18 mouse cellular contexts compared by ENCODE assay signal in genomic region chr5:26157396-26158170, GRCm38 (mm10). TPM values are rescaled to one million over a fixed set of nuclear protein-coding genes. Genes with fewer than 3 reads are reported as not detected.
DNase-seq lines count a peak whose midpoint lies in the region; ATAC-seq lines count a peak whose summit lies in the region.
"Had no signal": no experiment of that assay in that cellular context is flagged by ENCODE, and none has a peak within 500 bp of the region (broad histone marks: within the 10 kb centered on the region; RNA-seq: fewer than 3 reads in every experiment).

No protein-coding gene starts in this region.

- no peak overlapping the region for H3K4me2 ChIP-seq in midbrain, embryonic 14.5 days (ENCODE audit: low read length)
- H3K4me2 ChIP-seq in midbrain, embryonic 13.5 days (replicated peaks) = no peak overlapping the region
- H3K4me2 ChIP-seq: embryonic facial prominence, embryonic 15.5 days; intestine, embryonic 15.5 days; limb, embryonic 13.5 days; lung, embryonic 15.5 days; midbrain, embryonic 15.5 days; neural tube, embryonic 13.5 days had no signal

- H3K36me3 ChIP-seq in midbrain, embryonic 14.5 days (ENCODE audit: control insufficient read depth, insufficient read depth, low read length) = no peaks in the 10 kb centered on the region
- H3K36me3 ChIP-seq in midbrain, embryonic 13.5 days = no peaks in the 10 kb centered on the region
- H3K36me3 ChIP-seq: embryonic facial prominence, embryonic 15.5 days; intestine, embryonic 15.5 days; limb, embryonic 13.5 days; lung, embryonic 15.5 days; midbrain, embryonic 15.5 days; neural tube, embryonic 13.5 days had no signal

- intact Hi-C loops in left cerebral cortex, postnatal 14 days (cut with DNase I) = no loop called here

- peak; percentile 1 for DNase-seq in heart, adult 8-10 months (ENCODE audit: low spot score)
- no peak for DNase-seq in heart, adult 9 months (ENCODE audit: low spot score in 2 of 2)
- peak; percentile 24 for DNase-seq in midbrain, embryonic 14.5 days
- peak; percentile 83 for DNase-seq in adrenal gland, adult 8-10 months
- peak; percentile 19 for DNase-seq in lung, postnatal 14 days
- DNase-seq in left cerebral cortex, postnatal 14 days (ENCODE audit: low spot score in 2 of 2) = no peak
- DNase-seq: cerebellum, adult 9-11 months; layer of hippocampus, adult 9-11 months; right cerebral cortex, postnatal 14 days had no signal

- WGBS in midbrain, embryonic 14.5 days = 83% methylated on average over 10 of the region's 10 CpGs
- WGBS in midbrain, embryonic 13.5 days = 84% methylated on average over 10 of the region's 10 CpGs

- H3K4me3 ChIP-seq in midbrain, embryonic 14.5 days (replicated peaks; ENCODE audit: low read depth, low read length) = no peak overlapping the region
- no peak overlapping the region for H3K4me3 ChIP-seq in midbrain, embryonic 13.5 days (replicated peaks)
- H3K4me3 ChIP-seq: embryonic facial prominence, embryonic 15.5 days; intestine, embryonic 15.5 days; limb, embryonic 13.5 days; lung, embryonic 15.5 days; midbrain, embryonic 15.5 days; neural tube, embryonic 13.5 days had no signal

- H3K9me3 ChIP-seq in midbrain, embryonic 14.5 days (ENCODE audit: control insufficient read depth, low read length) = no peaks in the 10 kb centered on the region
- no peaks in the 10 kb centered on the region for H3K9me3 ChIP-seq in midbrain, embryonic 13.5 days
- H3K9me3 ChIP-seq: embryonic facial prominence, embryonic 15.5 days; intestine, embryonic 15.5 days; limb, embryonic 13.5 days; lung, embryonic 15.5 days; midbrain, embryonic 15.5 days; neural tube, embryonic 13.5 days had no signal

- no peaks in the 10 kb centered on the region for H3K27me3 ChIP-seq in midbrain, embryonic 14.5 days (ENCODE audit: control insufficient read depth, insufficient read depth, low read length)
- H3K27me3 ChIP-seq in midbrain, embryonic 13.5 days = no peaks in the 10 kb centered on the region
- H3K27me3 ChIP-seq: embryonic facial prominence, embryonic 15.5 days; intestine, embryonic 15.5 days; limb, embryonic 13.5 days; lung, embryonic 15.5 days; midbrain, embryonic 15.5 days; neural tube, embryonic 13.5 days had no signal

- H3K27ac ChIP-seq in midbrain, embryonic 14.5 days (replicated peaks; ENCODE audit: low read depth, low read length) = no peak overlapping the region
- no peak overlapping the region for H3K27ac ChIP-seq in midbrain, embryonic 13.5 days
- H3K27ac ChIP-seq: embryonic facial prominence, embryonic 15.5 days; intestine, embryonic 15.5 days; limb, embryonic 13.5 days; lung, embryonic 15.5 days; midbrain, embryonic 15.5 days; neural tube, embryonic 13.5 days had no signal

- no peak for ATAC-seq in midbrain, embryonic 14.5 days (ENCODE audit: low FRiP score, low TSS enrichment)
- ATAC-seq in midbrain, embryonic 13.5 days = no peak
- ATAC-seq: CD4-positive, CD25-positive, alpha-beta regulatory T cell, adult 4 months; intestine, embryonic 15.5 days; midbrain, embryonic 15.5 days had no signal

- no peak overlapping the region for H3K9ac ChIP-seq in midbrain, embryonic 14.5 days (replicated peaks; ENCODE audit: low read length)
- no peak overlapping the region for H3K9ac ChIP-seq in midbrain, embryonic 13.5 days (replicated peaks)
- H3K9ac ChIP-seq: embryonic facial prominence, embryonic 15.5 days; intestine, embryonic 15.5 days; limb, embryonic 13.5 days; lung, embryonic 15.5 days; midbrain, embryonic 15.5 days; neural tube, embryonic 13.5 days had no signal

- H3K4me1 ChIP-seq in midbrain, embryonic 14.5 days (ENCODE audit: control insufficient read depth, insufficient read depth, low read length) = no peaks in the 10 kb centered on the region
- H3K4me1 ChIP-seq in midbrain, embryonic 13.5 days (replicated peaks) = no peaks in the 10 kb centered on the region
- H3K4me1 ChIP-seq: embryonic facial prominence, embryonic 15.5 days; intestine, embryonic 15.5 days; limb, embryonic 13.5 days; lung, embryonic 15.5 days; midbrain, embryonic 15.5 days; neural tube, embryonic 13.5 days had no signal

RNA-seq across cellular contexts. Expression of gene Gm10220, which starts 36.4 kb away (rescaled TPM):
- total RNA-seq in heart, adult 8-10 months (2022) = under 1 TPM in 2 of 4 experiments, not detected in 2; 0.09 to 0.11 TPM
- 0.11 TPM in 1 of 2 replicates, not detected in the other for polyA plus RNA-seq in midbrain, embryonic 14.5 days (2014; fragmentation: Nextera tagmentation; extraction: Ambion mirVana)
- polyA plus RNA-seq in midbrain, embryonic 13.5 days (2015; fragmentation: Nextera tagmentation; extraction: Ambion mirVana) = 0.16 TPM in 1 of 2 replicates, not detected in the other
- total RNA-seq in adrenal gland, adult 8-10 months (2022) = not detected
- total RNA-seq in left cerebral cortex, postnatal 14 days (2021) = not detected
- polyA plus RNA-seq: CD4-positive, CD25-positive, alpha-beta regulatory T cell, adult 4 months; heart, embryonic 16.5 days; intestine, embryonic 15.5 days; lung, embryonic 15.5 days had no signal

RNA-seq across cellular contexts. Expression of gene 5031410I06Rik, which starts 52.4 kb away (rescaled TPM):
- total RNA-seq in heart, adult 8-10 months (2022) = not detected
- 0.24 and 0.32 TPM in 2 replicates for polyA plus RNA-seq in midbrain, embryonic 14.5 days (2014; fragmentation: Nextera tagmentation; extraction: Ambion mirVana)
- polyA plus RNA-seq in midbrain, embryonic 13.5 days (2015; fragmentation: Nextera tagmentation; extraction: Ambion mirVana) = not detected in 2 replicates
- total RNA-seq in adrenal gland, adult 8-10 months (2022) = under 1 TPM in 1 of 4 experiments, not detected in 3; 0.10 TPM
- total RNA-seq in left cerebral cortex, postnatal 14 days (2021) = not detected
- polyA plus RNA-seq: CD4-positive, CD25-positive, alpha-beta regulatory T cell, adult 4 months; embryonic facial prominence, embryonic 15.5 days; intestine, embryonic 15.5 days; limb, embryonic 13.5 days; neural tube, embryonic 13.5 days had no signal

Comparison
In these comparisons a context has a peak if more than half of its experiments do, and no peak if none do; other contexts are left out.
1. DNase-seq: peak in heart, adult 8-10 months (single experiment), midbrain, embryonic 14.5 days (single experiment), adrenal gland, adult 8-10 months (single experiment) and lung, postnatal 14 days (single experiment); none in heart, adult 9 months (0 of 2) and left cerebral cortex, postnatal 14 days (0 of 2).